Mouse (Mus musculus) left cerebral cortex, postnatal 14 days (tissue): ENCODE data around the gene Kirrel3. TPM values are rescaled to one million over a fixed set of nuclear protein-coding genes. Genes with fewer than 3 reads are reported as not detected.
A peak's percentile ranks its signal among the peaks of the same experiment; 100 is the strongest.

ENCODE experiments used
- DNase-seq, 2 experiments: peaks; one replicate each; pipeline ENCODE4 v3.0.0; 2021 to 2022; ENCODE audit warnings: low spot score in 2 of 2, mixed read lengths in 1 of 2
- intact Hi-C: fragments of 180-260 bp; cut with DNase I; formaldehyde crosslinking; loops from one replicate; pipeline ENCODE4 v1.15.1; 2025
- total RNA-seq, 2 experiments: library from RNA; stranded (reverse); gene quantifications; 2 replicates each; pipeline ENCODE4 v1.2.3; 2021

The Kirrel3 gene
- total RNA-seq, 2 experiments from 2014 or later = 72.5 to 75.9 TPM

DNA sequence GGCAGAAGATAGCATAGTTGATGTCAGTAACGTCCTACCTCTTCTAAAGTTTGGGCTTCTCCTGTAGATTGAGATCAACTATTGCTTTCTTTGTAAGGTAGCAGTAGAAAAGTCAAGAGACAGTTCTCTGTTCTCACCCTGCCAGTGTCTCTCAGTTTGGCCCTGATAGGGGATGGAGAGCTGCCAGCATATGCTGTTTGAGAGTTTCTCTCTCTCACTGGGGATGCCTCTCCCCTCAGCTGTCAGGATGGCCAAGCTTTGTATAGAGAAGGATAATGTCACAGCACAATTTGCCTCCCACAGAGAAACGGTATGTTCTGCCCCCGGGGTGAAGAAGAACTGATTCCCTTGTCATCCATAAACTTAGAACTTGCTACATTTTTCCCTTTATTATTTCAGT is 6.4 kb downstream of the Kirrel3 start:
- DNase-seq = no peak
- intact Hi-C loops = no loop called here

DNA sequence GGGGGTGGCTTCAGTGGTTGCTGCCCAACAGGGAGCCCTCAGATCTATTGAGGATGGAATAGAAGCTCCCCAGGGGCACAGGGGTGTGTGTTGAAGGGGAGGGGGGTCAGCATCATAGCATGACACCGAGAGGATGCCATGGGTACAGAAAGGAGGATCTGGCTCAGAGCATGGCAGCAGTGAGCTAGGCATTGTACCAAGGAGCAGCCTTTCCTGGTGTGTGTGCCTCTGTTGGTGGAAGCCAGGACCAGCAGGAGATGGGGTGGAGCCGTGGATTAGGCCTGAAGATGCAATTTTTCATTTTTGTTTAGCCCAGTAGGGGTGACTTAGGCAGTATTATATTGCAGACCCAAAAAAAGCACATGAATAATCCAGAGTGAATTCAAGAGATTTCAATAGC is 7.9 kb downstream of the Kirrel3 start:
- intact Hi-C loops = no loop called here

DNA sequence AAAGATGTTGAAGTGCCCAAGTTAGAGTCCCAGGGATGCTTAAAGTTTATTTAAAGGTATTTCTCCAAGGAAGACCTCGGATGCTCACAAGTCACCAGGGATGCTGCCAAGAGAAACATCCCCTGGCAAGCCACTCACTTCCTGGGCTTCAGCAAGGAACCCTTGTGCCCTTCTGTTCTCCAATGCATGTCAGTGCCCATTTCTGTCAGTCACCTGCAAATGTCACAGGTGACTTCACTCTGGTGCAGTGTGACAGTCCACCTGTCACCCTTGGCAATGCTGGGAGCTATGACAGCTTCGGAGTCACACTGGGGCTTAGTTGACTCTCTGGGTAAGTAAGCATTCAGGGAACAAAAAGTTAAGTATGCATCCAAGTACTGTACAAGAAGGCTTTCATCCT is 12.4 kb downstream of the Kirrel3 start:
- intact Hi-C loops = loop anchor here (2.0 to 5.0 kb wide), 3 partner anchors 251 to 521 kb away; no protein-coding TSS in a partner anchor
- no peak for DNase-seq

More for the DNA sequence above, 7.9 kb downstream of the Kirrel3 start:
- DNase-seq = no peak

DNA sequence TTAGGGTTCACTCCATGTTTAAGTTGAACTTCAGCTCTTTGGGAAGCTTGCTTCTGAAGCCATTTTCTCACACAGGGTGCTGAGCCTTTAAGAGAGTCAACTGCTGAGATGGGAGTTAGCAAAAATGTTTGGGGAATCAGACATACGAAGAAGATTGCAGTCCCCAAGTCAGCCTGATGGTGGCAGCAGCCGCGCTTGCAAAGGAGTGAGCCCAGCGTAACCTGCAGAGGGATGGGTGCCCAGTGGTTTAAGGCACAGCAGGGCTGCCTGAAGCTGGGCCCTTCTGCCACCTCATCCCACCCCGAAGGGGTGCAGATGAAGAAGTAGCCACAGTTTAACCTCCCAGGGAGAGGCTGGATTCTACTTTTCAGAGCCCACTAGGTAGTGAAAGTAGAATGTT is 13.0 kb downstream of the Kirrel3 start:
- peak; percentile 89 to 94 for DNase-seq

DNA sequence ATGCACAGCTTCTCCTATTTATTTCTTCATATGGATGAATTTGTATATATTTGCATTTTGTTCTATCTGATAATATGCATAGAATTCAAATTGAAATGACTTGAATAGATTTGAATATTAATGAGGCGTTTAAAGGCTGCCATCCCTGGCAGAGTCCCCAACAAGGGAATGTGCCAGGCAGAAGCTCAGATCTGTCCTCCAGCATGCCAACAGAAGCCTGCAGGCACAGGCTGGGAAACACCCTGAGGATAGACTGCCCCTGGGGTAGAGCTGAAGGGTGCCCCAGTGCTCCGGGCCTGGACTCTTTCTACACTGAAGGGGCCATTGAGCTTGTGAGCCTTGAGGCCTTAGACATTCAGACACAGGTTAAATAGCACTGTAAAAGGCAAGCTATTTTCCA is 21.5 kb downstream of the Kirrel3 start:
- intact Hi-C loops = no loop called here
- peak in 1 of 2 experiments; percentile 17 for DNase-seq

More for the DNA sequence above, 13.0 kb downstream of the Kirrel3 start:
- intact Hi-C loops = loop anchor here (2.0 to 5.0 kb wide), 3 partner anchors 250 to 520 kb away; no protein-coding TSS in a partner anchor

DNA sequence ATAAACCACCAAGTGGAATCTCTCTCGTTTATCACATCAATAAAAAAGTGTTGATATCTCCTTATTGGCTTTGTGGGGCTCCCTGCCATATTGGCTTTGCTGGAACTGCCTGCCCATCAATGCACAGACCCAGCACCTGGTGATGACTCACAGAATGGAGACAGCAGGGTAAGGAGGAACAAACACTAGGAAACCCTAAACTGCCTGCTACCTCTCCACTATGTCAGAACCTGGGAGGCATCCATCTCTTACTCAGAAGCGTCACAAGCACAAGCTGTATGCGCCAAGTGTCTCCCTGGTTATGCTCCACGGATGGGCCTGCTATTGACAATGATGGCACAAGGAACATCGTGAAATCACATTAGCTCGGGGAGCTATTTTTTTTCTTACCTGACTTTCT is 33.2 kb downstream of the Kirrel3 start:
- intact Hi-C loops = no loop called here
- no peak for DNase-seq

DNA sequence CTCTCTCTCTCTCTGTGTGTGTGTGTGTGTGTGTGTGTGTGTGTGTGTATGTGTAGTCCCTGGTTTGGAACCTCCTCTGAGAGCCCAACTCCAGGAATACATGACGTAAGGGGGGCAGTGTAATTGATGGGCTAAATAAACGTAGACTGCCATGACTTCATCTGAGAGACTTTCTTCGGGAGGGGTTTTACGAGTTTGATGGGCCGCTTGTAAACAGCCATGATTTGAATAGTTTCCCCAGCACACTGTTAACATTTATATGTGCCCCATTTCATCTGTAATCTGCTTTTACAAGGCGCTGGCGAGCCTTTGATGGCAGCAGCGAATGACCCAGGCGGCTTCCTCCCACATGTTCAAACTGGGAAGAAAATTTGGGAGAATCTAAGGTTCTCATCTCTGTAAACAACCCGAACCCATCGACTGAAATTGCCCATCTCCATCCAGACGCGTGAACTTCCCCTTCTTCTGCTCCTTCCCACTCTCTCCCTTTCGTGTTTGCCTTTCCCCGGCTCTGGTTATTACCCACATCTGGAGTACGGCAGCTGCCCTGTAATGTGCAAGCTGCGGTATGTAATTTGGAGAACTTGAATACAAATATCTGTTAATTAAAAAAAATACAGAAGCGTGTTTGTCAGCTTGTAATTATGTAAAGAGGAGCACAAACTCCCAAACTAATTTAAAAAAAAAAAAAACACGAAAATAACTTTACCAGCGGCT is 34.7 kb downstream of the Kirrel3 start:
- intact Hi-C loops = no loop called here
- no peak for DNase-seq

DNA sequence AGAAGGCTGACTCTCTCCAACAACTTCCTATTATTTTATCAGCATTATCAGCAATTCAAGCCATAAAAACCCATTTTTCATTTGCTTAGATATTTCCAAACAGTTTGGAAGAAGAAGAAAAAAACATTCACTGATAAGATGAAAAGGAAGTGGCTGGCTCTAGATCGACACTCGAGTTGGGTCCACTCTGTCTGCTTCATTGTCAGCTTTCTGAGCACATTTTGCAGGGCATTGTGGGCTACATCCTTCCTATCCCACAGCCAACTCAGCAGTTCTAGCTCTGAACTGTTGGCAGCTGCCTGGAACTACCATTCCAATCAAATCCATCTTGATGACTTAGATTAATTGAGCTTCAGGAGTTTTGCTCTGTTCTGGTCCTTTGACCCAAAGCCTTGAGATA is 40.0 kb downstream of the Kirrel3 start:
- intact Hi-C loops = no loop called here
- DNase-seq = no peak

DNA sequence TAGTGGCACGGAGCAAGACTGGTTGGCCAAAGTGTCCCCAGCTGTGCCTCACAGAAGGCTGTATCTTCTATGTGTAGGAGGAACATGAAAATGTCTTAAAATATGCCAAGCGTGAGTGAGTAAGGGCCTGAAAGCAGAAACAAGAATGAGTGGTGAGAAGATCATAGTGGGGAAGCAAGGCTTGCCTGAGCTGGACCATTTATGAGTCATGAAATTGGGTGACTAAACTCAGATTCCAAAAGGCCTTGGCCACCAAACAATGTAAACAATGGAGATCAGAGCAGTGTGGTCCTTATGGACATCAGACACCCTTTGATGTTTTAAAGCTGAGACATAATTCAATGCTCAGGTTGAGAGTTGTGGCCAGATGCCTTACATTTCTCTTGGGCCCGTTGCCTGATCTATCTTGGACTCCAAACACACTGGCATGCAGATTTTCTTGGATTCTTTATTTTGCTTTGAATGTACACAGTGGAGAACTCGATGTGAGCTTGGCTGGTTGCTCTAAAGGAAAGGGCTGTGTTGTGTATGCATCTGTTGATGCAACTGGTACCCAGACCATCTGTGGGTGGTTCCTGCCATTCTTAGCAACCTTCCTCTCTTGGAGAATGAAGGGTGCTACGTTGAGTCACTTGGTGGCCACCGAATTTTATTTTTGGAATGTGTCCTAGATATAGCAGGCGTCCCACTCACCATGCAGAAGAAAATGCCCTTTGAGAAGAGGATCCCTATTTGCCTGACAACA is 53.1 kb downstream of the Kirrel3 start:
- intact Hi-C loops = no loop called here
- DNase-seq = peak; percentile 75 to 86

DNA sequence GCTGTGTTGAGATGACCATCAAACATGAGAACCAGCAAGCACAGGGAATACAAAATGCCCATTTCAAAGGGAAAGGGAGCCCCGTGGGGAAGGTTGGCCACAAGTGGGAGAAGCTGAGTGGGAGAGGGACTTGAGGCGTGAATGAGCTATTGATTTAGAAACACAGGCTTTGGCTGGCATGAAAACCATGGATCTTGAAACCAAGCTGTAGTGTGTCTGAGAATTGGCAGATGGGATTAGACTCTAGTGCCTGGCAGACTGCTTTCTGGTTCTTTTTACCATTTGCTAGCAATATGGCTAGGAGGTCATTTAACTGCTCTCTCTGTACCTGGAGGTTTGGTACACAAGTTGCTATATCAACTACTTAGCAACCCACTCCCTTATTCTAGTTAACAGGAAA is 56.2 kb downstream of the Kirrel3 start:
- intact Hi-C loops = no loop called here
- peak; percentile 29 to 64 for DNase-seq

DNA sequence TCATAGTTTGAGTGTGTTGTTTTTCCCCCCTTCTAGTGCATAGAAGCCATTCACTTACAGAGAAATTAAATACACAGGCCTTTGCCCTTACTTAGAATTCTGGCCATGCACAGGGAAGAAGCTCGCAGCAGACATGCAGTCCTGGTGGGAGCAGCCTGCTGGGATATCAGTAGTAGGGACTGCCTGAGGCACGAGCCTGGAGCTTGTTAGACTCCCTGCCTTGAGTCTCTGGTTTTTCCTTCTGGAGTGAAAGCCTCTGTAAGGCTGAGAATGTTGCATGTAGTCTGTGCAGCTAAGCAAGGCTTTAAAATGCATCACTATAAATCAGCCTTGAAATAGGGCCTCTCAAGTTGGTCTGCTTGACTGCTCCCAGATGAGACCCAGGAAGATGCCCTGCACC is 70.0 kb downstream of the Kirrel3 start:
- intact Hi-C loops = no loop called here
- no peak for DNase-seq

DNA sequence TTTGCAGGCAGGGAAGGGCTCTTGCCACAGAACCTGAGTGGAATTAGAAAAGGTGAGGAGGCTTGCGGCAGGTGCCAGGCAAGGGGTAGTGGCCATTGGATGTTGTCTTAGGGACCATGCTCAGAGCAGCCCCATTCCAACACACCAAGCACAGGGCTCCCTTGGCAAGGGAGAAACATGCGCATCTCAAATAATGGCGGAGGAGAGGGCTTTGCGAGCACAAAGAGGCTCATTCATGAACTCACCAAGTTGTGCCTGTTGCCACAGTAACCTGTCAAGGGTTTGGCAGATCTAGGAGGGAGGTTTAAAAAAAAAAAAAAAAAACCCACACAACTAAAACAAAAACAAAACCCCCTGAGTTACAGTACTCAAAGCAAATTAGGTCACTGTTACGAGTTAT is 72.2 kb downstream of the Kirrel3 start:
- peak; percentile 44 to 46 for DNase-seq
- intact Hi-C loops = no loop called here

DNA sequence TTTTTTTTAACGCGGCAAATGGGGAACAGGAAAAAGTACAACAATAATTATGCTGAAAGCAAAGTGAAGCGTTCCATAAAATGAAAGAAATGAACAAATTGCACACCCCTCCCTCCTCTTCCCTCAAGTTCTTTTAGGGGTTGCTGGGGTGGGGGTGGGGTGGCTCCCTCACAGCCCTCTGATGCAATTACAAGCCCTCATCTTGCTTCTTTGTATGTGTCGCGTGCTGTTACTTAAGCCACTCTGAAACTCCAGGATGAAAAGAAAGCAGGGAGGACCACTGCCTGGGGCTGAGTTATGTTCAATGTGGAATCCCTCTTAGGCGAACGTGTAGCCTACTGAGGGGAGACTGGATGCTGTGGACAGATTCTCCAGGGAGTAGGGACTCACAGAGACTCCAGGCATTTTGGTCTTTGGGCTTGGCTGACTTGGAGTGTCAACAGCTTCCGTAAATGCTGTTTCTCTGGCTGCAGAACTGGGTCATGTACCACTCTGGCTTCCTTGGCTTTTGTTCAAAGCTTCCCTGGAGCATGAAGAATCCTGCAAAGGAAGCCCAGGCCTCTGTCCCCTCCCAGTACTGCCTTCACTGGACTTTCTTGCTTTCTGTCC is 72.7 kb downstream of the Kirrel3 start:
- DNase-seq = peak; percentile 33 to 71
- intact Hi-C loops = no loop called here

DNA sequence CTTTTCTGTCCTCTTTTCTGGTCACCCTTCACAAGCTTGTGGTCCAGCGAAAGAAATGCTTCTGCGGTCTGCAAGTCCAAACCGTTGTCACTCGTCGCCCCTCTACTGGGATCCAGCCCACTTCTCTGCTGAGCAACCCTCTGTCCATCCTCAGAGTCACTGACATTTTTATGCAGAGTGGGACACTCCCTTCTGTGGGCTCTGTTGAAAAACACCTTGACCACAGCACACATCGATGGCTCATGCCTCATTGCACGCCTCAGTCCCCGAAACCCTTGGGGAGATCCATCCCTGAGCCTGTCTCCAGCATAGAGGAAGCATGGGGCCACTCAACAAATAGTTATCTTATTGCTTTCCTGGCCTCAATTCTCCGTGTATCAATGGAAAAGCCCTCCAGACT is 73.4 kb downstream of the Kirrel3 start:
- intact Hi-C loops = no loop called here
- DNase-seq = no peak

DNA sequence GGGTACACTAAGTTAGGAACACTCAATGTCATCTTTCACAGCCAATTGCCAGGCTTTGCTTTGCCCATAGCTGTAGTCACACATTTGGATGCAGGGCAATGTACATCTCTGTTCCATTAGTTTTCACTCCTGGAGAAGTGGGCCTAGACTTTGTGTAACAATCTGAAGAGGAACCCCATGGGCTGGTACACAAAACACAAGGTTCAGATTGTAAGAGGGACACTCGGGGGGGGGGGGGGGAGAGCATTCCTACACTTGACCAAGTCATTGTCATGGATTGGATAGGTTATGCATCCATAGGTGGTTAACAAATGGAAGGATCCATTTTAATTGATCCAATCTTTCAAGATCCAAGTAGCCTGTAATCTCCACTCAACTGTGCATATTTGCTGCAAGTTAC is 75.6 kb downstream of the Kirrel3 start:
- no peak for DNase-seq
- intact Hi-C loops = no loop called here

DNA sequence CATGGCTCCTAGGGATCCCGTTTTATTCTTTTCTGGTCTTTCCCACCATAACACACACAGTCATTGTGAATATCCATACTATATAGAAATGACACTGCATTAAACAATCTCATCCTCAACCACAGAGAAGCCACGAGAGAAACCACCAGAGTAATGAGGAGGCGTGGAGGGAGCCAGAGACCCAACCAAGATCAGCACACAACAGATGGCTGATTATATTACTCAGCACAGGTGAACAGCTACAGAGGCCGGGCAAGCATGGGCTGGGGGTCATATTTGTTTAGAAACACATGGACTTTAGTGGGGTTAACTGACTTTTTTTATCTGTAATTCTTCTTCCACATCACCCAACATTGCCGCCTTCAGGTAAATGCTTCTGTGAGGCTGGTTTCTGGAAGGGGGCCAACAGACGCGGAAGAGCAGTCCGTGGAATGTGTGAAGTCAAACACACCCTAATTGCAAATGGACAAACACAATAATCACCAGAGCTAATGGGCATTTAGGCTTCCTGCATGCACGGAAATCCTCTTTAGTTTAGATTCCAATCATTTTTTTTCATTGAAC is 76.8 kb downstream of the Kirrel3 start:
- DNase-seq = no peak

DNA sequence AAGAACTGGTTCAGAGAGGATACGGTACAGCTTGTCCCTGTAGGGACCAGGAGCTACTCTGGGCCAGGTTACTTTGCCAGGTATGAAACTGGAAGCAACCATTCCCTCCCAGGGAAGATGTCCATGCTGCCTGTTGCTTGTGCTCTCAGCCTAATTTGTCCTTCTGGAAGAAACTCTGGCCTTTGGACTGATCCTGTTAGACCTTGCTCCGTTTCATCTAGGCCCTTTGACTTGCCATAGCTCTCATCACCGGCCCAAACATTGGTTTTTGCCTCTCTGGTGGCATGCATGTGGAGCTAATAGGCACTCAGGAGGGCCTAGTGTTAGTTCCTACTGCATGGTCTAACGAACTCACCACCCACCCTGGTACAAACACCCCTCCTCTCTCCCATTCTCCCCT is 88.2 kb downstream of the Kirrel3 start:
- intact Hi-C loops = no loop called here
- DNase-seq = no peak

More for the DNA sequence above, 76.8 kb downstream of the Kirrel3 start:
- intact Hi-C loops = no loop called here

DNA sequence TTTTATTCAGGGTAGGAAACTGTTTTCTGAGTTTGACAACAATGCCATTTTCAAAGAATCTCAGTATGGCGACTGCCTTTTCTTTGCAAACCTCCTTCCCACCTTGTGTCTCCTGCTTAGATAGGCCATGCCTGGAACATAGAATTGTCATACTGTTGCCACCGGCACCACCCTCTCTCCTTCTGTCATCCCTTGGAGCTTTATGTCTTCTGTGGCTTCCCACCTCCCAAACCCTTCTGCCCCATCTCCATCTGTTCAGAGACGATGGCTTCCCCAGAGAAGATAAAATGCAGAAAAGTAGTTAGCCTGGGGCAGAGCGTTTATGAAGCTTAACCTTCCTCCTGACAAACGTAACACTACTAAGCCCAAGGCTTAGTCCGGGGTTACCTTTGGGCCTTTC is 88.9 kb downstream of the Kirrel3 start:
- intact Hi-C loops = no loop called here
- DNase-seq = no peak

DNA sequence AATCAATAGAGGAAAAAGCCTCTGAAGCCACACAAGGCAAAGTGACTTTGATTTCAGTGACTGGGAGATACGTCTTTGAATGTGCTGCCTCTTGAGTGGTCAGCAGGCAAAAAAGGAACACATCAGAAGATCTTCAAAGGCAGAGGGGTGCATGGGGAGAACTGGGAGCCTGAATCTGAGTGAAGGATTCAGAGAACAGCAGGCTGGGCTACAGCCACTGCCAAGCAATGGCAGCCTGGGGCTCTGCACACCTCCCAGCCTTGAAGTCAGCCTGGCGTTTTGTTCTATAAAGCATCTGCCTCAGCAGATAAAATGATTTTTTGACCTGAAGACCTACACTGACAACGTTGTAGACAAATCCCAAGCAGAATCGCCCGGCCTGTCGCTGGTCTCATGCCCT is 93.5 kb downstream of the Kirrel3 start:
- intact Hi-C loops = no loop called here
- DNase-seq = no peak

DNA sequence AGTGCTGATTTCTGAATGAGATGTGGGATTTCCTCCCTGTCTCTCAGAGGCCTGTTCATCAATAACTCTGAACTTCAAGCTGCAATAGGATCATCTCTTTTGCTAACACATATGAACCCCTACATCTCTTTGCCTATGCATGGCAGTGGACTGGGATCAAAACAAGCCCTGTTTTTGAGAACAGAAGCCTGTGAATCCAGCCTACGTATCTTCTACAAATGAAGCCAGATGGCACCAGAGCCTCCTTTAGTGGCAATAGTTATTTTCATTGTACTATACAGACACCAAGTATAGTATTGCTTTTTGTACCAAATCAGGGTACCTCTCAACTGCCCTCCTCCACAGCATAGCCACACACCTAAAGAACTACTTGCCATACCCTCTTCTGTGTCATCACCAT is 94.4 kb downstream of the Kirrel3 start:
- intact Hi-C loops = no loop called here
- DNase-seq = peak; percentile 29 to 31
